Mouse (Mus musculus): ENCODE measurements around the gene Slco2a1. TPM values are rescaled to one million over a fixed set of nuclear protein-coding genes. Genes with fewer than 3 reads are reported as not detected.

Slco2a1 gene
- polyA plus RNA-seq, 1 experiment, result 0.54 TPM

- TF ChIP-seq POLR2A (IDR thresholded peaks at IDR 0.05; ENCODE audit: extremely low read depth, insufficient read depth, low read length) (no peak), CTCF (IDR thresholded peaks at IDR 0.05; ENCODE audit: extremely low read depth, insufficient read depth, low read length) (no peak)
- Histone ChIP-seq H3K27ac (ENCODE audit: insufficient read depth, low read length) (no peak overlapping the region), H3K4me1 (ENCODE audit: control insufficient read depth, insufficient read depth, low read length) (no peaks in the 10 kb centered on the region), H3K4me3 (ENCODE audit: insufficient read depth, low read length) (no peak overlapping the region)
Observed at GRCm38 (mm10) chr9:102995800-102996635, 7.5 kb downstream of the Slco2a1 start.

DNA sequence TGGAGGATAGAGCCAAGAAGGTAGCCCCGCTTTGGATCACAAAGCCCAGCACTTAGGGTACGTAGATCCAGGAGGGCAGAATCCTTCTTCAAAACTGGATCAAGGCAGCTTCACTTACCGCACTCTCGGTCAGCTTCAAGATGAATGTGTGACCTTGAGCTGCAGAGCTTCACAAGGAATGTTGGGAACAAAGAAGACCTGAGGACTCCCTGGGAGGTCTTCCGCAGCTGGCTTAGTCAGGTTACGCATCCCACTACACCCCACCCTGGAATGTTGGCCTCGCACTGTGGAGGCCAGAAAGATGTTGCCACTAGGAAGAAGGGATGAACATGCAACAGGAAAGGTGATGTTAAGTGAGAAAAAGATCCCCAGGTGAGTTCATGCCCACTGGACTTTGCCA lies 11.9 kb downstream of the Slco2a1 start:
- no peak overlapping the region for H3K4me3 ChIP-seq (ENCODE audit: insufficient read depth, low read length)
- H3K4me1 ChIP-seq (ENCODE audit: control insufficient read depth, insufficient read depth, low read length), result no peaks in the 10 kb centered on the region
- H3K27ac ChIP-seq (ENCODE audit: insufficient read depth, low read length), result no peak overlapping the region
- TF ChIP-seq POLR2A (IDR thresholded peaks at IDR 0.05; ENCODE audit: extremely low read depth, insufficient read depth, low read length), result no peak

- TF ChIP-seq POLR2A (IDR thresholded peaks at IDR 0.05; ENCODE audit: extremely low read depth, insufficient read depth, low read length) (no peak), CTCF (IDR thresholded peaks at IDR 0.05; ENCODE audit: extremely low read depth, insufficient read depth, low read length) (no peak)
- no peaks in the 10 kb centered on the region for H3K4me1 ChIP-seq (ENCODE audit: control insufficient read depth, insufficient read depth, low read length)
- H3K27ac ChIP-seq (ENCODE audit: insufficient read depth, low read length), result no peak overlapping the region
- no peak overlapping the region for H3K4me3 ChIP-seq (ENCODE audit: insufficient read depth, low read length)
Observed at GRCm38 (mm10) chr9:103004343-103004742, 15.8 kb downstream of the Slco2a1 start.

DNA sequence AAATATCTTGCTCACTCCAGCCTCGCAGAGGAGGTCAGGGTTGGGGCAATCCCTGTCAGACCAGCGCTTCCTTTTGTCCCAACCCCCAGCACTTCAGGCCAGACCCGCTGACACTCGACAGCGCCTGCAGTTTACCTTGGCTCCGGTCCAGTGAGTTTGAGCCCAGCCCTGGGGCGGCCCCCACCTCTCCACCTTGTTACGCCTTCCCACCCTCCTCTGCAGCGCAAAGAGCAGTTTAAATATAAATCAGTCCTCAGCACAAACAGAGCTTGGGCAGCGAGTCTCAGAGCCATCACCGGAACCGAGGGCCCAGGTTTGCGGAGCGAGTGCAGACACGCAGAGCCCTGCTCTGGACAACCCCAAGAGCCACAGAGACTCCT lies 19.2 kb downstream of the Slco2a1 start:
- Histone ChIP-seq H3K4me3 (ENCODE audit: insufficient read depth, low read length) (no peak overlapping the region; the same call in 1 of the 2 replicates), H3K4me1 (ENCODE audit: control insufficient read depth, insufficient read depth, low read length) (no peaks in the 10 kb centered on the region), H3K27ac (ENCODE audit: insufficient read depth, low read length) (no peak overlapping the region)
- no peak for TF ChIP-seq POLR2A (IDR thresholded peaks at IDR 0.05; ENCODE audit: extremely low read depth, insufficient read depth, low read length)
- no peak for TF ChIP-seq CTCF (IDR thresholded peaks at IDR 0.05; ENCODE audit: extremely low read depth, insufficient read depth, low read length)

- peak overlapping the region; percentile 12; the same call in 1 of the 2 replicates for H3K4me3 ChIP-seq (ENCODE audit: insufficient read depth, low read length)
- TF ChIP-seq POLR2A (IDR thresholded peaks at IDR 0.05; ENCODE audit: extremely low read depth, insufficient read depth, low read length) (no peak), CTCF (IDR thresholded peaks at IDR 0.05; ENCODE audit: extremely low read depth, insufficient read depth, low read length) (no peak)
- no peak overlapping the region for H3K27ac ChIP-seq (ENCODE audit: insufficient read depth, low read length)
- no peaks in the 10 kb centered on the region for H3K4me1 ChIP-seq (ENCODE audit: control insufficient read depth, insufficient read depth, low read length)
Observed at GRCm38 (mm10) chr9:103008079-103008855, 19.8 kb downstream of the Slco2a1 start.

- TF ChIP-seq POLR2A (IDR thresholded peaks at IDR 0.05; ENCODE audit: extremely low read depth, insufficient read depth, low read length) (no peak), CTCF (IDR thresholded peaks at IDR 0.05; ENCODE audit: extremely low read depth, insufficient read depth, low read length) (no peak)
- no peak overlapping the region for H3K27ac ChIP-seq (ENCODE audit: insufficient read depth, low read length)
- no peaks in the 10 kb centered on the region for H3K4me1 ChIP-seq (ENCODE audit: control insufficient read depth, insufficient read depth, low read length)
- no peak overlapping the region for H3K4me3 ChIP-seq (ENCODE audit: insufficient read depth, low read length)
Observed at GRCm38 (mm10) chr9:103010161-103010560, 21.6 kb downstream of the Slco2a1 start.

DNA sequence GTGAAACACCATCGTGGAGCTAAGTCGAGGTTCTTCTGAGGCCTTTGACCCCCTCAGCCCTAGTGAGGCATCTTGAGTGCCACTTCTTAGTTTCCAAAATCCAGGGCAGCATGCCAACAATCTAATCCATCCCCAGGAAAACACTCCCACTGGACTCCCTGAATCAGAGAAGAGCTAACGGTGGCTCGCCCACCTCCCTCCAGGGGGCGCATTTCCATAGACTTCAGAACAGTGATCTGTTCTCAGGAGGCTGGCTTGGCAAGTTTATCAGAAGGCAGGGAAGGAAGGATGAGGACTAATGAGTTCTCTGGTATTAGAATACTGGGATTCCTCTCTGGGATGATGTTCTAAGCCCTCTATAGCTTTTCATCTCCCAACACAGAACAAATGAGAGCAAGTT lies 24.9 kb downstream of the Slco2a1 start:
- no peaks in the 10 kb centered on the region for H3K4me1 ChIP-seq (ENCODE audit: control insufficient read depth, insufficient read depth, low read length)
- no peak overlapping the region for H3K4me3 ChIP-seq (ENCODE audit: insufficient read depth, low read length)
- TF ChIP-seq POLR2A (IDR thresholded peaks at IDR 0.05; ENCODE audit: extremely low read depth, insufficient read depth, low read length), result no peak
- TF ChIP-seq CTCF (IDR thresholded peaks at IDR 0.05; ENCODE audit: extremely low read depth, insufficient read depth, low read length), result peak; percentile 57
- no peak overlapping the region for H3K27ac ChIP-seq (ENCODE audit: insufficient read depth, low read length)

GRCm38 (mm10) chr9:103014686-103015085 lies 26.2 kb downstream of the Slco2a1 start:
- H3K4me1 ChIP-seq (ENCODE audit: control insufficient read depth, insufficient read depth, low read length), result no peaks in the 10 kb centered on the region
- H3K27ac ChIP-seq (ENCODE audit: insufficient read depth, low read length), result no peak overlapping the region
- H3K4me3 ChIP-seq (ENCODE audit: insufficient read depth, low read length), result no peak overlapping the region
- no peak for TF ChIP-seq POLR2A (IDR thresholded peaks at IDR 0.05; ENCODE audit: extremely low read depth, insufficient read depth, low read length)
- TF ChIP-seq CTCF (IDR thresholded peaks at IDR 0.05; ENCODE audit: extremely low read depth, insufficient read depth, low read length), result no peak

- TF ChIP-seq CTCF (IDR thresholded peaks at IDR 0.05; ENCODE audit: extremely low read depth, insufficient read depth, low read length) (no peak), POLR2A (IDR thresholded peaks at IDR 0.05; ENCODE audit: extremely low read depth, insufficient read depth, low read length) (no peak)
- no peak overlapping the region for H3K4me3 ChIP-seq (ENCODE audit: insufficient read depth, low read length)
- H3K27ac ChIP-seq (ENCODE audit: insufficient read depth, low read length), result no peak overlapping the region
- H3K4me1 ChIP-seq (ENCODE audit: control insufficient read depth, insufficient read depth, low read length), result no peaks in the 10 kb centered on the region
Observed at GRCm38 (mm10) chr9:103024116-103024515, 35.6 kb downstream of the Slco2a1 start.
